Mouse (Mus musculus): Measurements from ENCODE around the gene Emilin2.

- TF ChIP-seq CTCF (IDR thresholded peaks at IDR 0.05; ENCODE audit: low read depth) (no peak), EP300 (IDR thresholded peaks at IDR 0.05; ENCODE audit: low read depth) (no peak)
These were observed 24.2 kb downstream of the Emilin2 start for GRCm38 (mm10) chr17:71287586-71287985.

All from liver, postnatal 0 days (tissue).